Mouse (Mus musculus): ENCODE results near the gene Opn4. TPM values are rescaled to one million over a fixed set of nuclear protein-coding genes. Genes with fewer than 3 reads are reported as not detected.
A peak's percentile ranks its signal among the peaks of the same experiment; 100 is the strongest.

Gene Opn4
- polyA plus RNA-seq, 1 experiment: not detected

DNA sequence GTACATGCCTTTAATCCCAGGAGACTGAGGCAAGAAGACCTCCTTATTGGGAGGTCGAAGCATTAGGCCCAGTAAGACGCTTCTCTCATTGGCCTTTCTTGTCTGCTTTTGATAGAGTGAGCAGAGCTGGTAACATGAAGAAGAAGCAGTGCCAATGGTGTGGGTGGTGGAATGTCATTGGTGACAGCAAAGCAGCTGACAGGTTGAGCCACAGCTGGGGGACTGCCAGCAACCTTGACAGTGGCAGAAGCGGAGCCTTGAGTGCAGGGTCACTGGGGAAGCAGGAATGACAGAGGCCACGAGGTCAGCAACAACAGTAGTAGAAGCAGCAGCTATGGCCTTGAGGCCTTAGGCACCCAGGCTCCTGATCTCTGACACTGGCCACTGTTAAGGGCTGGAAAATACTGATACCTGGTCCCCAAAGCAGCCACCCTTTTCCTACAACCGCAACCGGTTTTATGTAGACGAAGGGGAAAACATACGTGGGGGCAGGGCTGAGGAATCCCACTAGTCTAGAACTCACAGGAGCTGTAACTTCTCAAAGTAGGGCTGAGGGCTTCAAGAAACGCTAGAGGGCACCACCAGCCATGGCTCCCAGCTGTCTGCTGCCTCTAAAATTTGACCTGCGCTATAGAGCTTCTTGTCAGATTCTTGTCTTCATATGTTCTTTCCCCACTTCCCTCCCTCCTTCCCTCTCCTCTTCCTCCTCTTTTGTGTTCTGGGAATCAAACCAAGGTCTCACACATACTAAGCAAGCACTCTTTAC, 20.9 kb upstream of the Opn4 start:
- H3K27ac ChIP-seq (ENCODE audit: insufficient read depth, low read length): no peak overlapping the region
- H3K4me1 ChIP-seq (ENCODE audit: control insufficient read depth, insufficient read depth, low read length): no peaks in the 10 kb centered on the region
- no peak for TF ChIP-seq POLR2A (IDR thresholded peaks at IDR 0.05; ENCODE audit: extremely low read depth, insufficient read depth, low read length)
- peak; percentile 52 for TF ChIP-seq CTCF (IDR thresholded peaks at IDR 0.05; ENCODE audit: extremely low read depth, insufficient read depth, low read length)
- no peak overlapping the region for H3K4me3 ChIP-seq (ENCODE audit: insufficient read depth, low read length)

DNA sequence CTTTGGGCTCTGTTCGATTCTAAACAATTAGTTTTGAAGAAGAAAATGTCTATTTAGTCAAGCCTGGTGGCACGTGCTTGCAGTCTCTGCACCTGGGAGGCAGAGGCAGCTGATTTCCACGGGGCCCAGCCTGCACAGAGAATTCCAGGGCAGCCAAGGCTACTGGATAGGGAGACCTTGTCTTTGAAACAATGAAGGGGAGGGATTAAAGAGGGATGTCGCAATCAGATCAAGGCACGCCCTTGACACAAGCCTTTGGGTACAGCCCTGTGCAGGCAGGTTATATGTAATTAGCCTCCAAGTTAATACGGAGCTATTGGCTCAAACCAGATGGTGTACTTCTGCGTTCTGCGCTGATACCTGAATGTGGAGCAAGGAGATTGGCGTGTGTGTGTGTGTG, 18.9 kb upstream of the Opn4 start:
- Histone ChIP-seq H3K4me1 (ENCODE audit: control insufficient read depth, insufficient read depth, low read length) (no peaks in the 10 kb centered on the region), H3K4me3 (ENCODE audit: insufficient read depth, low read length) (no peak overlapping the region), H3K27ac (ENCODE audit: insufficient read depth, low read length) (no peak overlapping the region)
- TF ChIP-seq POLR2A (IDR thresholded peaks at IDR 0.05; ENCODE audit: extremely low read depth, insufficient read depth, low read length) (no peak), CTCF (IDR thresholded peaks at IDR 0.05; ENCODE audit: extremely low read depth, insufficient read depth, low read length) (no peak)

GRCm38 (mm10) chr14:34616821-34617220, 16.9 kb upstream of the Opn4 start:
- no peak overlapping the region for H3K27ac ChIP-seq (ENCODE audit: insufficient read depth, low read length)
- TF ChIP-seq POLR2A (IDR thresholded peaks at IDR 0.05; ENCODE audit: extremely low read depth, insufficient read depth, low read length) (no peak), CTCF (IDR thresholded peaks at IDR 0.05; ENCODE audit: extremely low read depth, insufficient read depth, low read length) (peak; percentile 98)
- no peaks in the 10 kb centered on the region for H3K4me1 ChIP-seq (ENCODE audit: control insufficient read depth, insufficient read depth, low read length)
- H3K4me3 ChIP-seq (ENCODE audit: insufficient read depth, low read length): no peak overlapping the region

DNA sequence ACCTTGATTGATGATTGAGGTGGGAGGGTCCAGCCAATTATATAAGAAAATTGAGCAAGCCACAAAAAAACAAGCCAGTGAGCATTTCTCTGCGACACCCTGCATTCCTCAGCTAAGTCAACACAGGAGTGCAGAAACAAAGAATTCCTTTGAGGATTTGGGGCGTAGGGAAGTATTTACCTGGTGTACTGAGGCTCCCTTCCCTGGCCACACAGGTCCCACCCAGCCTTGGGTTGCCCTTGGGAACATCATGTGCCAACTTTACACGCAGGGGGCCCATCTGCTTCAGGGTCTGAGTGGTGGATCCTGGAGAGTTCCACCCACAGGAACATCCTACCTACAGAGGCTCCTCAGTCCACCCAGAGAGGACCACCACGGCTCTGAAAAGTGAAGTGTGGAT, 15.7 kb upstream of the Opn4 start:
- Histone ChIP-seq H3K27ac (ENCODE audit: insufficient read depth, low read length) (no peak overlapping the region), H3K4me3 (ENCODE audit: insufficient read depth, low read length) (no peak overlapping the region), H3K4me1 (ENCODE audit: control insufficient read depth, insufficient read depth, low read length) (no peaks in the 10 kb centered on the region)
- TF ChIP-seq CTCF (IDR thresholded peaks at IDR 0.05; ENCODE audit: extremely low read depth, insufficient read depth, low read length) (no peak), POLR2A (IDR thresholded peaks at IDR 0.05; ENCODE audit: extremely low read depth, insufficient read depth, low read length) (no peak)

- no peak for TF ChIP-seq CTCF (IDR thresholded peaks at IDR 0.05; ENCODE audit: extremely low read depth, insufficient read depth, low read length)
- no peak for TF ChIP-seq POLR2A (IDR thresholded peaks at IDR 0.05; ENCODE audit: extremely low read depth, insufficient read depth, low read length)
Observed at GRCm38 (mm10) chr14:34615082-34615481, 15.1 kb upstream of the Opn4 start.

GRCm38 (mm10) chr14:34614551-34614950, 14.6 kb upstream of the Opn4 start:
- H3K4me3 ChIP-seq (ENCODE audit: insufficient read depth, low read length): no peak overlapping the region
- no peak for TF ChIP-seq POLR2A (IDR thresholded peaks at IDR 0.05; ENCODE audit: extremely low read depth, insufficient read depth, low read length)
- TF ChIP-seq CTCF (IDR thresholded peaks at IDR 0.05; ENCODE audit: extremely low read depth, insufficient read depth, low read length): no peak
- H3K27ac ChIP-seq (ENCODE audit: insufficient read depth, low read length): no peak overlapping the region
- H3K4me1 ChIP-seq (ENCODE audit: control insufficient read depth, insufficient read depth, low read length): no peaks in the 10 kb centered on the region

More at GRCm38 (mm10) chr14:34615082-34615481, 15.1 kb upstream of the Opn4 start:
- Histone ChIP-seq H3K4me1 (ENCODE audit: control insufficient read depth, insufficient read depth, low read length) (no peaks in the 10 kb centered on the region), H3K4me3 (ENCODE audit: insufficient read depth, low read length) (no peak overlapping the region), H3K27ac (ENCODE audit: insufficient read depth, low read length) (no peak overlapping the region)

DNA sequence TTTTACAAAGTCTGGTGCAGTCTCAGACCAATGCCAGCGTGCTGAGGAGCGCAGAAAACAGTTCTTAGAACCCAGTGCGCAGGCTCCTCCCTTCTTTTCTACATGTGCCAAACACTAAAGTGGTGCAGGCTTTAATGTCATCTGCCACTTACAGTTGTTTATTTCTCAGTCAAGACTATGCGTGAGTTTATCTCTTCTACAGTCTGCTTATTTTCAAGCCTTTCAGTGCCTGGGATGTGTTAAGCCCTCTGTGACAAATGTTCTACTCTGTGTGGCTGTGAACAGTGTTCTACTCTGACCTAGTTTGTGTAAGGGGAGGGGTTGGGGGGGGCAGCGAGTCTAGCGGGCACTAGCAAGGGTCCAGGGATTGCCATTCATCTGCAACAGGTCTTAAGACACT, 13.6 kb upstream of the Opn4 start:
- Histone ChIP-seq H3K4me3 (ENCODE audit: insufficient read depth, low read length) (no peak overlapping the region), H3K27ac (ENCODE audit: insufficient read depth, low read length) (no peak overlapping the region), H3K4me1 (ENCODE audit: control insufficient read depth, insufficient read depth, low read length) (no peaks in the 10 kb centered on the region)
- no peak for TF ChIP-seq POLR2A (IDR thresholded peaks at IDR 0.05; ENCODE audit: extremely low read depth, insufficient read depth, low read length)
- no peak for TF ChIP-seq CTCF (IDR thresholded peaks at IDR 0.05; ENCODE audit: extremely low read depth, insufficient read depth, low read length)

- Histone ChIP-seq H3K4me1 (ENCODE audit: control insufficient read depth, insufficient read depth, low read length) (no peaks in the 10 kb centered on the region), H3K4me3 (ENCODE audit: insufficient read depth, low read length) (no peak overlapping the region), H3K27ac (ENCODE audit: insufficient read depth, low read length) (no peak overlapping the region)
- TF ChIP-seq CTCF (IDR thresholded peaks at IDR 0.05; ENCODE audit: extremely low read depth, insufficient read depth, low read length) (peak; percentile 23; the same call in 1 of the 2 replicates), POLR2A (IDR thresholded peaks at IDR 0.05; ENCODE audit: extremely low read depth, insufficient read depth, low read length) (no peak)
Observed at GRCm38 (mm10) chr14:34612222-34612621, 12.3 kb upstream of the Opn4 start.

- H3K27ac ChIP-seq (ENCODE audit: insufficient read depth, low read length): no peak overlapping the region
Observed at GRCm38 (mm10) chr14:34611591-34611990, 11.6 kb upstream of the Opn4 start.

DNA sequence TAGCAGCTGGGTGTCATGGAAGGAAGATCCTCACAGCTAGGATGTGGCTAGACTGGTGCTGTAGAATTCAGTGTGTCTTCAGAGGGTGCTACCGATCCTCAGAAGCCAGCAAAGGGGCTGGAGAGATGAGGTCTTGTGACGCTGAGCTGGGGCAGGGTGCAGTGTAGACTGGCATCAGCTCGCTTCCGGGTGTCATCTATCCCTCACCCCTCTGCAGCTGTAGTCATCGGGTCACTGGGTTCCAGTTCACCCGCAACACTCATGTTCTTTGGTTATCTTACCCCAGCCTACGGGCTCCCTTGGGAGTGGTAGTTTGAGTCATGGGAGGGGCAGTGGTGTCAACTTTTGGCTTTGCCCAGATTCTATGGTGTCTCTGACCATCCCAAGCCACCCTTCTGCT, 2.0 kb upstream of the Opn4 start:
- Histone ChIP-seq H3K27ac (ENCODE audit: insufficient read depth, low read length) (no peak overlapping the region), H3K4me1 (ENCODE audit: control insufficient read depth, insufficient read depth, low read length) (no peaks in the 10 kb centered on the region), H3K4me3 (ENCODE audit: insufficient read depth, low read length) (no peak overlapping the region)
- no peak for TF ChIP-seq POLR2A (IDR thresholded peaks at IDR 0.05; ENCODE audit: extremely low read depth, insufficient read depth, low read length)
- TF ChIP-seq CTCF (IDR thresholded peaks at IDR 0.05; ENCODE audit: extremely low read depth, insufficient read depth, low read length): no peak

More at GRCm38 (mm10) chr14:34611591-34611990, 11.6 kb upstream of the Opn4 start:
- Histone ChIP-seq H3K4me3 (ENCODE audit: insufficient read depth, low read length) (no peak overlapping the region), H3K4me1 (ENCODE audit: control insufficient read depth, insufficient read depth, low read length) (no peaks in the 10 kb centered on the region)
- no peak for TF ChIP-seq CTCF (IDR thresholded peaks at IDR 0.05; ENCODE audit: extremely low read depth, insufficient read depth, low read length)
- no peak for TF ChIP-seq POLR2A (IDR thresholded peaks at IDR 0.05; ENCODE audit: extremely low read depth, insufficient read depth, low read length)

Measured in cortical plate, adult 2 months (tissue).